Mouse (Mus musculus): ENCODE results near the gene Gm17949.

Gene Gm17949

DNA sequence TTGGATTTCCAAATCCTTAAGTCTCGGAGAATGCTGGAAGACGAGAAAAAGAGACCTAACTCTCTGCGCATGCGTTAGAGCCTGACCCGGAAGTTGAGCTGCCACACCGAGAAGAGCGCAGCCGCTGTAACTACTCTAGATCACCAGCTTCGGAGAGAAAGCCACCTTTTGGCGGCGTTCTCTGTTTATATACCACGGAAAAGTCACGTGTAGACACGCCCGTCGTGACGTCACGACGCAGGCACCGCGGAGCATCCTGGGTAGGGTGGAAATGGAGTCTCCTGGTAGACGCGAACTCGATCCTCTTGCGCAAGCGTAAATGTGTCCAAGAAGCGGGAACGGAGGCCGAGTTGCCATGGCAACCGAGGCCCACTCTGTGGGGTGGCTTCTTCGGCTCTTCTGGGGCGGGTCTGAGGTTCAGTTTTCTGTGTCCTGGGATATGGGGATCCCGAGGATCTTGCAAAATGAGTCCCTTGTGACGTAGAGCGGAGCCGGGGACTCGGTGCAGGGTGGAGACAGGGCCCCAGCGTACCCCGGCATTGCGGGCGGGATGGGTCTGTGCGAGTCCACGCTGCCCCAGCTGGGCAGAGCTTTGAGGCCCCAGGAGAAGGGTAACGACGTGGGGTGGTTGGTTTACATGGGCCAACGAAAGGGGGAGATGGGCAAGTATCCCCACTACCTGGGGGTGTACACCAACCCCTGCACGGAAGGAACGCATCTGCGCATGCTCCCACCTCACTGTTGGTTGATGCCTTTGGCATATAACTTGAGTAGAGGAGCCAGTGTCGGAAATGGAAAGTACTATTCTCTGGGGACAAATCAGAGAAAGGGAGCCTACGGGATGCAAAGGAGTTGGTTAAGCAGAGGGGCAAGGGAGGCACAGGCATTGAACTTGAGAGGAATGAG is at the start of gene Gm17949, which contains the start of gene Gtf2f1:
TSS of gene Gm17949 (plus strand) at position 234 of the 906 bp plus-strand sequence.
TSS of gene Gtf2f1 (minus strand) at position 53 of the 906 bp plus-strand sequence.
- DNase-seq (ENCODE audit: low spot score in 2 of 2), result peak; percentile 90 to 91

DNA sequence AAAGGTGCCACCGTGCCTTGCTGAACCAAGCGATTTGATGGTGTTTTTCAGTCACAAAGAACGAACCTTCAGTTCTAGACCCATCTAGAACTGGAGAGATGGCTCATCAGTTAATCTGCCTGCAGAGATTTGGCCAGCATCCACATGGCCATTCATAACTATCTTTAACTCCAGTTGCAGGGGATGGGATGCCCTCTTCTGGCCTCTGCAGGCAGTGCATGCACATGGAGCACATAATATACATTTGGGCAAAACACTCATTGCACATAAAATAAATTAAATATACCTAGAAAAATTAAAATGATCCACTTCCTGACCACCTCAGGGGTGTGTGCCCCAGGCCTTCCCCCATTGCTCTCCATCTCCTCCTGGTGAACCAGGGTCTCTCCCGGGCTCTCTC is 49.4 kb upstream of the Gm17949 start:
- DNase-seq (ENCODE audit: low spot score in 2 of 2), result no peak

DNA sequence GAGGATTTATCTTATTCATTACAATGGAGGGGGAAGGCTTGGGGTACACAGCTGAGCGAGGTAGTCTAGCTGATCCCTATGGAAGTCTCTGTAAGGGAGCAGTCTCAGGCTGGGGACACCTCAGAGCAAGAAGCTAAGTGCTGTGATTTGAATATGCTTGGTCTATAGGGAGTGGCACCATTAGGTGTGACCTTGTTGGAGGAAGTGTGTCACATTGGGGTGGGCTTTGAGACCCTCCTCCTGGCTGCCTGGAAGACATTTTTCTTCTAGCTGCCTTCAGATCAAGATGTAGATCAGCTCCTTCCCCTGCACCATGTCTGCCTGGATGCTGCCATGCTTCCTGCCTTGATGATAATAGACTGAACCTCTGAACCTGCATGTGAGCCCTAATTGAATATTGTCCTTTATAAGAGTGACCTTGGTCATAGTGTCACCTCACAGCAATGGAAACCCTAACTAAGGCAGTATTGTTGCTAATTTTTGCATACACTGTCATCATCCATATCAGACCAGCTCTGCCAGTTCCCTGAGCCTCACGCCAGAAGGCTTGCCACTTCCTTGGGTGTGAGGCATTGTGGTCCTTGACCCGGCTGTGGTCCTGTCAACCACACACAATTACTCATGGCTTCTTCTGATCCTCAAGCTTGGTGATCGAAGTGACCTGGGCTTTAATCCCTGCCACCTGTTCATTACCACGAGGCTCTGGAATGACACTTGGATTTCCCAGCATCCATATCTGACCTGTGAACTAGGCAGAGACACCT is 48.4 kb upstream of the Gm17949 start:
- DNase-seq (ENCODE audit: low spot score in 2 of 2), result no peak

DNA sequence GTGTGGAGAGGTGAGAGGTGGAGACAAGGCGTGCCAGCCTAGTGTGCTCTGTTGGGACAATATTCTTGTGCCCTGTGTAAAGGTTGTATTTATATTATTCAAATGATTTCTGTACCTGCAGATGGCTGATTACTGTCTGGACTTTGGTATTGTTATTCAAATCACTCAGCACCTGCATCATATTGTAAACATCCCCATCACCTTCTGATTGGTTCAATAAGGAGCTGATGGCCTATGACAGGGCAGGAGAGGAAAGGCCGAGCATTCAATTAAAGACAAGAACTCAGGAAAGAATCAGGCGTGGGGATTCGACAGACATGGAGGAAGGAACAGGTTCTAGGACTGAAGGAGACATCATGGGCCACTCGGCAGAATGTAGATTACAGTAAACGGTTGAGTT is 47.6 kb upstream of the Gm17949 start:
- DNase-seq (ENCODE audit: low spot score in 2 of 2), result no peak

DNA sequence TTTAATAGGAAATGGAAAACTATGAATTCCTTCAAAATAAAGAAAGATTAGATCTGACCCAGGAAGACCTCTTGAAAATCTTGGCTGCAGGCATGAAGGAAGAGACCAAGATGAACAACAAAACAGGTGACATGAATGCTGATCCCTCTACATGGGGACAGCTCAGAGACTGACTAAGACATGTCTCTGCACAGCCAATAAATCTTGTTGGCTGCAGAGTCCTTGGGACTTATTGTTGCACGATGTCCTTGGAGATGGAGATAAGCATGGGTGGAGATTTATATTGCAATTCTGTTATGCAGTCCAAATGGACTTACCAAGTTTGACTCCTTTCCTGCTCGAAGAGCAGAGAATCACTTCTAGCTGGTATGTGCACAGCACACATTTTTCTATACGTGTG is 41.9 kb upstream of the Gm17949 start:
- DNase-seq (ENCODE audit: low spot score in 2 of 2), result no peak

DNA sequence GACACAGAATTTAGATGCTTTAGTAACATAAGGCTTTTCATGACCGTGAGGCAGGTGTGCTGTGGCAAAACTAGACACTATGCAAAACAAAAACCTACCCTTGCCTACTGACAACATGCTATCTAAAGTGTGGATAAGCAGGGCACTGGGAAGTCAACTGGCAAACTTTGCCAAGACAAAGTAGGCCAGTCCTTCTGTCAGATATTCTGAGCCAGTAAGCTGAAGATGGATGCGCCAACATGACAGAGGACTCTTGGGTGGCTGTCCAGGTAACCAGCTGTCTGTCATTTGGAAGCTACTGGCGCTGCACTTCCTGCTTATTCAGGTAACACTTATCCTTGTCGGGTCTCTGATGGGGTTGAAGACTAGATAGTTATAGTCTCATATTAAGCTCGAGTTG is 41.2 kb upstream of the Gm17949 start:
- DNase-seq (ENCODE audit: low spot score in 2 of 2), result no peak

DNA sequence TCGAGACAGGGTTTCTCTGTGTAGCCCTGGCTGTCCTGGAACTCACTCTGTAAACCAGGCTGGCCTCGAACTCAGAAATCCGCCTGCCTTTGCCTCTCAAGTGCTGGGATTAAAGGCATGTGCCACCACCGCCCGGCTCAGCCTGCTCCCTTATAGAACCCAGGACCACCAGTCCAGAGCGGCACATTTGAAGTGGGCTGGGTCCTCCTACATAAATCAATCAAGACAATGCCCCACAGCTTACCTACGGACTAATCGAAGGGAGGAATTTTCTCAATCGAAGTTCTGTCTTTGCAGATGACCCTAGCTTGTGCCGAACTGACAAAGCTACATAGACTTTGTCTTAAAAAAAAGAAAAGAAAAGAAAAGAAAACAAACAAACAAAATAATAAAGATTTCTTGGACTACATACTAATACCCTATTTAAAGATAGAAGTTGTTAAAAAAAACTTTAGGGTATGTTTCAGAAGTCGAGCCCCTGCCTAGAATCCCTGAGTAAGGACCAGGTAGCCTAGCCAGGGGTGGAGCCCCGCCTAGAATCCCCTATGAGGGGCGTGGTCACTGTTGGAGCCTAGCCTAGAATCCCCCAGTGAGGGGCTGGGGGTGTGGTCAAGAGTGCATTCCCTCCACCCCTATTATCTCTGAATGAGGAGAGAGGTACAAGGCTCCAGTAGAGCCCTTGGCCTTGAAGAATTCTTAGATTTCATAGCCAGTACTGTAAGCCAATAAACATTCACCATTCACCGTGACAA is 37.1 kb upstream of the Gm17949 start:
- DNase-seq (ENCODE audit: low spot score in 2 of 2), result no peak

DNA sequence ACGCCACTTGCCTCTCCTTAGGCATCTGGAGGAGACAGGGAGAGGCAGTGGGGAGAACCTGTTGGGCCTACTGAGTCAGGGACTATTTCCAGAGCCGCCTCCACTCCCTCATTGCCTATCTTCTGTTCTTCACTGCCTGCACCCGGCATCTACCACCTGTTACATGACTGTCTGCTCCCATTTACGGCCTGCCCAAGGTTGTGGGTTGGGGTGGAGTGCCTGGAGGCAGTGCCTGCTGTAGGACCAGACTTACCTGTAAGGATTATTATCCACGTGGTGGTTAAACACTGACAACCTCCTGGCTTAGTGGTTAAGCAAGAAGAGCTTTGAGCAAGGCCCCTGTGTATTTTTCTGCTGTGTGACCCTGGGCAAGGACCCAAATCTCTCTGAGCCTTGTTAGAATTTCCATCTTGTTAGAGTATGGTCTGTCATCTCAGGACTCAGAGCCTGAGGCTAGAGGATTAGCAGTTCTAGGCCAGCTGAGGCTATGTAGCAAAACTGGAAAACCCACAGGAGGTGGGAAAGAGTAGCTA is 36.5 kb upstream of the Gm17949 start:
- no peak for DNase-seq (ENCODE audit: low spot score in 2 of 2)

DNA sequence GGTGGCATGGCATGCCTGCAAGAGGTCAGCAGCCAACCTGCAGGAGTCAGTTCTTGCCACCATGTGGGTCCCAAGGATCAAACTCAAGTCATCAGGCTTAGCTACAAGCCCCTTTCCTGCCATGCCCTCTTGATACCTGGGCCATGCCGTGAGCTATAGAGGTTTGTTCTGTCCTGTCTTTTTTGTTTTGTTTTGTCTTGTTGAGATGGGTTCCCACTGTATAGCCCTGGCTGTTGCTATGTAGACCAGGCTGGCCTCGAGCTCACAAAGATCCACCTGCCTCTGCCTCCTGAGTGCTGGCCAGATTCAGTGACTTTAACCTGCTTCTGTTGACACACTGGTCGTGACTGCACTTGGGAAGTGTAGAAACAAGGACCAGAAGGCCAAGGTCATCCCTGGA is 35.9 kb upstream of the Gm17949 start:
- DNase-seq (ENCODE audit: low spot score in 2 of 2), result no peak

DNA sequence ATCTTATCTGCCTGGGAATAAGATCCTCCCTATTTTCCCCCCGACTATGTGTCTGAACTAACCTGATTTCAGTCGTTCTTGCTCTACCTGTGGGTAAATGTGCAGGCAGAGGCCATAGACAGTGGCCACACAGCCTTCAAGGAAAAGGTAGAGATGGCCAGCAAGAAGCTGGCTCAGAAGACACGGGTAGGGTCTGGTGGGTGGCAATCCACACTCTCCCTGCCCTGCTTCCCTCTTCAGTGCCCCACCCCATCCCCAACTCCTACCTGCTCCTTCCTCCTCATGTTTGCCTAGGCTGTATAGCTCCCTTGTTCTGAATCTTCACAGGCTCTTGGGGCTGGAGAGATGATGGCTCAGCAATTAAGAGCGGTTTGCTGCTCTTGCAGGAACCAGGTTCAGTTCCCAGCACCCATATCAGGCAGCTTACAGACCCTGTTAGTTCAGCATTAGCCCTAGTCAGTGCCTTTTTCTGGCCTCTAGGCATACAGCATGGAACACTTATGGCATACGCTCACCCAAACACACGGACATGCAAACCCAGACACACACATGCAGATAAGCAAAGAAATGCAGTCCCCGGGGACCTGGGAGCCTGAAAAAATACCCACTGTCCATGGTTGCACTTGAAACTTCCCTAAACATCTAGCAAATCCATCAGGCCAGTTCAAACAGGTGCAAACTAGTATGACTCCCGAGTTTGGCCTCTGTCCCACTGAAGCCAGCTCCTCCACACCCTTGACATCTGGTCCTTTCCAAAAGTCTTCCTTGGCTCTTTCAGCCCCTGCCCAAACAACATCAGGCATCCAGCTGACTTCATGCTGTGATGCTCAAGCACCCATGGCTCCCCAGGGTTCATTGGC is 34.5 kb upstream of the Gm17949 start:
- DNase-seq (ENCODE audit: low spot score in 2 of 2), result no peak

DNA sequence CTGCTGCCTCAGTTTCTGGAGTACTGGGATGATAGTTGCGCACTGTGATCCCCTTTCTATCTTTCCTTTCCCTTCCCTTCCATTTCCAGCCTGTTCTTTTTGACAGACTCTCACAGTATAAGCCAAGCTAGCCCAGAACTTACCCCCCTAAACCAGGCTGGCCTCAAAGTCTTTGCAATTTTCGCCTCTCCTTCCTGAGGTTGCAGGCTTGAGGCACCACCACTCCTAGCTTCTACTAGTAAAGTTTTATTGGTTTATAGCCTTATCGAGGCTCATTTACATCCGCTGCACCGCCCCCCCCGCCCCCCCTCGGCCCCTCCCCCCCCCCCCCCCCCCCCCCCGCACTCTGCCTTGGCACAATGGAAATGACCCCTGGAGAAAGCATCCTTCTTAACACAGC is 31.7 kb upstream of the Gm17949 start:
- DNase-seq (ENCODE audit: low spot score in 2 of 2), result no peak

DNA sequence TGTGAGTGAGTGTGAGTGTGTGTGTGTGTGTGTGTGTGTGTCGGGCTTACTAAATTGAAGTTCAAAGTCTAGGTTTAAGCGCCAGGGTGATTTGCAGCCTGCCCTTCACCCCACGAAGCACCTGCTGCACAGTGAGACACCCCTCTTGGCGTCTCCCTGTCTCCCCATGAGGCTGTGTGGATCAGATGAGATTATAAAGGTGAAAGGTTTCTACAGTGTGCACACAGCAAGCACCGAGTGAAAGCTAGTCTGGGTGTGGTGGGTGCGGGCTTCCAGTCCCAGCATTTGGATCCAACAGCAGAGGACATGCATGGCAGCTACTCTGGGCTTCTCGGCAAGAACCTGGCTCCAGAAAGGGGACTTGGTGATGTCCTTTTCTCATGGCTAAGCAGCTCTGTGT is 30.2 kb upstream of the Gm17949 start:
- no peak for DNase-seq (ENCODE audit: low spot score in 2 of 2)

DNA sequence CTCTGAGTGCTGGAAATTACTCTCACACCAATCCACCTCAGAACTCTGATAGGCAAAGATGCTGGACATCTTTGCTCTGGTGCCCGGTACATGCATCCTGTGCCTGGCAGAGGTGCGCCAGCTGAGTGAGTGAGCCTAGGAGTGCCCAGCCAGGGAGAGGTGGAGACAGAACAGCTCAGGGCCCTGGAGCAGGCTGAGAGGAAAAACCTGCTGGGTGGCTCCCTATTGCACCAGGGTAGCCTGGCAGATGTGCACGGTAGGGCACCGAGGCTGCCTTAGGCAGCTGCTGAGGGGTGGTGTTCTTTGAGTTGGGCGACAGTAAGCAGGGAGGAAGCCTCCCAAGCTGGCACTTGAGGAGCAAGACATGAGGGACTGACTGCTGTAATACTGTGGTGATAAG is 29.3 kb upstream of the Gm17949 start, which contains the start of gene Acer1:
TSS of gene Acer1 (minus strand) at position 114 of the 400 bp plus-strand sequence.
- DNase-seq (ENCODE audit: low spot score in 2 of 2), result no peak

DNA sequence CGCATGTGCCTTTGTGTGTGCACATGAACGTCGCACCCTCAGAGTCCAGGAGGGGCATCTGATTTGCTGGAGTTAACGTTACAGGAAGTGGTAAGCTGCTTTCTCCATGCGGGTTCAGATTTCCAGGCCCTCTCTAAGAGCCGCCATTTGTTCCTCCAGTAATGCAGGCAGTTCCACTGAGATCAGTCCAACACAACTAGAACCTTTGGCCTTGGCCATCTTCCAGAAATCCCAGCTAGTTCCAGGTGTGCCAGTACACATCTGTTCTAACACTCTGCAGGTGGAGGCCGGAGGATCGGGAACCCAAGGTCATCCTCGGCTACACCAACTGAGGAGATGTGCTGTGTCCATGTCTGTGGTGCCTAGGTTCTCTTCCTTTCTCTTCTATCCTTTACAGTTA is 26.4 kb upstream of the Gm17949 start:
- no peak for DNase-seq (ENCODE audit: low spot score in 2 of 2)

DNA sequence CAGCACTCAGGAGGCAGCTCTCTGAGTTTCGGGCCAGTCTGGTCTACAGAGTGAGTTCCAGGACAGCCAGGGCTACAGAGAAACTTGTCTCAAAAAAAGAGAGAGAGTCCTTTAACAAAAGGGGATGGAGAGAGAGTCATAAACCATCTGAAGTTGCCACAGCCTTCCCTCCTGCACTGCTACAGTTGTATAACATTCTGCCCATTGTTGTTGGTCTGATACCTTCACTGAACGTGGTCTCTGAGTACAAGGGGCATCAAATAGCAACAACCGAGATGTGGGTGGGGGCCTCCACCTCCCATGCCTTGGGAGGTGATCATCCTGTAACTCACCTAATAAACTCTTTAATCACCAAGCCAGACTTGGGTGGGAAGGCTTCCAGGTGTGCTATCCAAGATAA is 25.6 kb upstream of the Gm17949 start:
- no peak for DNase-seq (ENCODE audit: low spot score in 2 of 2)

DNA sequence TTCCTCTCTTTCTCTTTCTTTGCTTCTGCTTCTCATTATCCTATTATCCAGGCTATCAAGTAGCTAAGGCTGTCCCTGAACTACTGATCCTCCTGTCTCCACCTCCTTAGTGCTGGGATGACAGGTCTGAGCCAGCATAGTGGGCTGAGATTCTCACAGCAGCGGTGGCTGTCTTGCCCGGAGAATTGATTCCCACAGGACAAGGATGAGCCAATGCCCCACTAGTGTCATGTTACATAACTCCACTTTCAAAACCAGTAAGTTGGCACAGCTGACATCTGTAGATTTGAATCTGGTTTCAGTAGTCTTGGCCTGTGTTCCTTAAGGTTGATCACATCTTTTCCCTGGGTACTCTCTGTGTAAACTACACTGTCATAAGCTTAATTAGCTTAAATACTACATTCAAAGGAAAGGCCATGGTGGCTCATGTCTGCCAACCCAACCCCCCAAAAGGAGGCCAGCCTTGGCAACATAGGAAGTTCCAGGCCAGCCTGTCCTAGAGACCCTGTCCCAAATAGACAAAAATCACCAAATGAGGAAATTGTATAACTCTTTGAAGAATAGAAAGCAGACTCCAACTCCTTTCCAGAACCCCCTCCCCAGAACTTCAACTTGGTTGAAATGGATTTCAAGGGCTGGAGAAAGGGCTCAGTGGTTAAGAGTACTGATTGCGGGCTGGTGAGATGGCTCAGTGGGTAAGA is 25.0 kb upstream of the Gm17949 start:
- DNase-seq (ENCODE audit: low spot score in 2 of 2), result no peak

DNA sequence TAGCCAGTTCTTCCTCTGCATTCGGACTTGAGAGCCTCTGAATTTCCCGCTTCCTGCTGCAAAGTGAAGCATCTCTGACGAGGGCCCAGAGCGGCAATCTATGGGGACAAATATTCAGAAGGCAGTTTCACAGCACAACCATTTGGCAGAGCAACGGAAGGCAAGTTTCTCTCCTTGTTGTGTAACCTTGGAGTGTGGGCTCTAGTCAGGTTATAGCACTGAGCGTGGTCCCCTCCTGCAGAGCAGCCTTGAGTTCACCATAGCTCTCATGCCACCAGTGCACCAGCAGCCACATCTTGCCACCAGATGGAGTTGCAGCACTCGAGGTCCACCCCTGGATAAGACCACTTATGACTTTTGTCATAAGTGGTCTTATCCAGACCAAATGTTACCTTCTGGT is 22.8 kb upstream of the Gm17949 start:
- no peak for DNase-seq (ENCODE audit: low spot score in 2 of 2)

DNA sequence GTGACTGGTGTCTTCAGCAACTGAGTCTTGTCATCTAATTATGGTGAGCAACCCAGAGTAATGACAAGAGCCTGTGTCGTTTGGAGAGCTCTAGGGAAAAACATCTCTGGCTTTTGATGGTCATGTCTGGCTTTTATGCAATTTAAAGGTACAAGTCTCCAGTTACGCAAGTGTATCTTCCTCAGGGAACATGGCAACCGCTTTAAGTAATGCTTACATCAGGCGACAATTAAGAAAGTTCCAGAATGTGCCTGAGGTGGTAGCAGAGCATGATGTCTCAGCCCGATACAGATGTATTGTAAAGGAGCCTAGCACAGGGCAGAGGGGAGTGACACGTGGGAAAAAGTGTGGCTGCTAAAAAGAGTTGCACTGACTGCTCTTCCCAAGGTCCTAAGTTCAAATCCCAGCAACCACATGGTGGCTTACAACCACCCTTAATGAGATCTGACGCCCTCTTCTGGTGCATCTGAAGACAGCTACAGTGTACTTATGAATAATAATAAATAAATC is 22.3 kb upstream of the Gm17949 start:
- no peak for DNase-seq (ENCODE audit: low spot score in 2 of 2)

DNA sequence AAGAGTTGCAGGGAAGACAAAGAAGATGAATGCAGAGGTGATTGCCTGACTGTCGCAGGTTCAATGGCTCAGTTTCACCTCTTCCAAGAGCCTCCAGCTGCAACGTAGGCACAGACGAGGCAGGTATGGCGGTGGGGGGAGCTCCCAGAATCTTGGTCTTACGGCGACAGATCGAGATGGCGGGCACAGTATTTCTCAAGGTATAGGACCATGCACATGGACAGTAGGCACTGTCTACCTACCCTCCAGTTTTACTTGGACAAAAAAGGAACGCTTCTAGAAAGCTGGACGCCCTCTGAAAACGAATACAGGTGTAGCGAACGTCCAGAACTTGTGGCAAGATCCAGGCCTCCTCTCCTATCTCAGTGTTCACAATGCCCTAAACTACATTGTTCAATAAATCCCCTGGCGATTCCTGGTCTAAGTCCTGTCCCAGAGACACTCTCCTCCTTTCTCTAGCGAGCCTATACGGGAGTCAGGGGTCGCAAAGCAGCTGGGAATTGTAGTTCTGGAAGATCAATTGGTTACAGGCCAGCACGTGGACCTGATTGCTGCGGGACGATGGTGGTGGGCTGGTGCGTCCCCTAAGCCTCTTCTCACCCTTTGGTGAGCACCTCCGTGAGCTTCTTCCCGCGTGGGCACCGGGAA is 21.7 kb upstream of the Gm17949 start:
- DNase-seq (ENCODE audit: low spot score in 2 of 2), result no peak
